Mouse (Mus musculus) Muller cell, postnatal 12 days (primary cell): Measurements from ENCODE around the gene Slc35c1.
"Not testable (repeated sequence)": the region's sequence is repeated elsewhere in the genome, so short reads cannot be mapped to it uniquely, and the experiment has no call there.

ENCODE experiments used
- DNase-seq: peaks from one replicate; pipeline ENCODE4 v3.0.0-alpha.2; 2015; ENCODE audit errors: inconsistent ontology term

The Slc35c1 gene

GRCm38 (mm10) chr2:92476580-92476979 is 16.2 kb upstream of the Slc35c1 start:
- not testable (repeated sequence) for DNase-seq

DNA sequence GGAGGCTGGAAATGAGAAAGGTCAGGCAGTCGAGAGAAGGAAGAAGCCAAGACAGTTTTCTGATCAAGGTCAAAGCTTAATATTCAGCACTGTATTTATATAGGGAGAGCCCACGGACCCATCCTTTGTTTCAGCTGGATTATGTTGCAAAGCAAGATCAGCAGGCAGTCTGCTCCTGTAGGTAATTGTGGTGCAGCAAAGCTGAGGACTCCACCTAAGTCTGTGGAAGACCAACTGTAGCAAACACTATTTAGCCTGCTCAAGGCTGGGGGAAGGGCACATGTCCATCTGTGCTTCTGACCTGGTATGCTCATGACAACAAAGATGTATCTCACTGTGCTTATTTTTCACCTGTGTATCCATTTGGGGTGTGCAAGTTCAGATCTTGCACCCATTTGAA is 15.4 kb upstream of the Slc35c1 start:
- DNase-seq = no peak

- DNase-seq = no peak
Observed at GRCm38 (mm10) chr2:92474920-92475319, 14.6 kb upstream of the Slc35c1 start.

DNA sequence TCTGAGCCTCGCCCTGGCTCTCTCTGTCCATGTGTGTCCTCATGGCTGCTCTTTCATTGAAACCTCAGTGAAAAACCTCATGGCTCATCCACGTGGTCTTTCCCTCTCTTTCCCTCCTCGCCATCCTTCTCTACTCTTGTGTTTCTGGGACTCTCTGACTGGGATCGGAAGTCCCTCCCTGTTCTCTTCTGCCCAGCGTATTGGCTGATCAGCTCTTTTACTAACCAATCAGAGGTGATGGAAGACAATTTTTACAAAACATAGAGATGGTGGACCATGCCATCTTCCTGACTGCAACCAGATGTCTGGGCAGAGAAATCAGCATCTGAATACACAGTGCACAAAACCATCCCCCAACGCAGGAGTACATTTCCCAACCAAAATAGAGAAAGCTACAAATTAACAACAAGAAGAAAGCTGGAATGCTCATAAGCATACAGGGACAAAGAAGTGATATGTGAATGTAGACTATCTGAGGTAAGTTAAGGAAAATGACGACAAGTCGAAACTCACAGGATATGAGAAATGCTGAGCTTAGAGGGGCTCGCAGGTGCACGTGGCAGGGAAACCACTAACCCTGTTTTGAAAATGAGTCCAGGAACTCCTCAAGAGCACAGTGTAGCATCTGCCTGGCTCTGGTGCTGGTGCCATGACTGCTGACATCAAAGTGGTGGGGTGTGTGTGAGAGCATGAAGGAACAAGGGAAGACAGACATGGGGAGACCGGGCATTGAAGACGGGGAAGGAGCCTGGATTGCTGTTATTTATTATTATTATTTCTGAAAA is 11.7 kb upstream of the Slc35c1 start:
- no peak for DNase-seq

- no peak for DNase-seq
Observed at GRCm38 (mm10) chr2:92464690-92465089, 4.4 kb upstream of the Slc35c1 start.

DNA sequence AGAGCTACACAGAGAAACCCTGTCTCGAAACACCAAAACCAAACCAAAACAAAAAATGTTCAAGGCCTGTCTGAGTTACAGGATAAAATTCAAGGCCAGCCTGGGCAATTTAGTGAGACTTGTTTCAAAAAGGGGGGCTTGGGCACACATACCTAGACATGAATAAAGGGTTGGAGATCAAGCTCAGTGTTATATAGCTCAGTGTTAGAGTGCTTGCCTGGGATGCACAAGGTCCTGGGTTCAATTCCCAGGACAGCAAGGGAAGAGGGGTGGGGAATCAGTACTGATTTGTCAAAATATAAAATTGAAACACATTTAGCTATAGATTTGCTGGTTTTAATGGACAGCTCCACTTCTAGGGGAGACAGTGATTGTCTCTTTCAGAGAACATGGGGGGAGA is 877 bp upstream of the Slc35c1 start:
- DNase-seq = no peak

GRCm38 (mm10) chr2:92459141-92459920 is 1.0 kb downstream of the Slc35c1 start:
- peak; percentile 82 for DNase-seq

- no peak for DNase-seq
Observed at GRCm38 (mm10) chr2:92458481-92458880, 1.9 kb downstream of the Slc35c1 start.

GRCm38 (mm10) chr2:92456970-92457530 is 3.3 kb downstream of the Slc35c1 start:
- no peak for DNase-seq

DNA sequence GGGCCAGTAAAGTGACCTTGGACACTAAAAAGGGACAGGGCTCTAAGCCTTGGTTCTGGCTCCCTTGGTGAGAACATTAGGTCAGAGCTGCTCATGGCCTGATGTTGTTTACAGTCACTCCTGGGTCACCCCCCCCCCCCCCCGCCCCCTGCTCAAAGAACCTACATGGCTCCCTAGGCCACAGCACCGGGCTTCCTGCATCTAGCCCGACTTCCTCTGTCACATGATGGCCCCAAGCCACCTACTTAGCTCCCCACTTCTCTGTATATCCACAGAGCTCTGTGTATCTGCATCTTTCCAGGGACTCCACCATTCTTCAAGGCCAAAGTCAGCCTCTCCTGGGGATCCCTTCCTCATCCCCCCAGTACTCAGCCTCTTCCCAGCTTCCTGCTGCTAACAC is 4.6 kb downstream of the Slc35c1 start:
- DNase-seq = no peak

GRCm38 (mm10) chr2:92454166-92454565 is 6.2 kb downstream of the Slc35c1 start:
- DNase-seq = no peak

DNA sequence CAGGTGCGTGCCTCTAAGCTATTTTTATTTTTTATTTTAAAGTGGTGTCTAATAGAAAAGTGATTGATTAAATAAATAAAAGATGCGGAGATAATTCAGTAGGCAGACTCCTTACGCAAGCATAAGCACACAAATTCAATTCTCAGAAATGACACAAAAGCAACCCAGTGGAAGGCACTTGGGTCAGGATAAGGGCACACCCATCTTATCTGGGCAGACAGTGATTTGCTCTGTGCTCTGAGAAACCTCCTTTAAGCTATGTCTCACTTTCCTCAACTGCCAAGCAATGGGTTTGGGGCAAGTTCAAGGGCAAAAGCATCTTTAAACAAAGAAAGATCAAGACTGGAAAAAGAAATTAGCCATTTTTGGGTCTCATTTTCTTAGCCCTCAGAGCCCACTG is 9.2 kb downstream of the Slc35c1 start:
- no peak for DNase-seq

DNA sequence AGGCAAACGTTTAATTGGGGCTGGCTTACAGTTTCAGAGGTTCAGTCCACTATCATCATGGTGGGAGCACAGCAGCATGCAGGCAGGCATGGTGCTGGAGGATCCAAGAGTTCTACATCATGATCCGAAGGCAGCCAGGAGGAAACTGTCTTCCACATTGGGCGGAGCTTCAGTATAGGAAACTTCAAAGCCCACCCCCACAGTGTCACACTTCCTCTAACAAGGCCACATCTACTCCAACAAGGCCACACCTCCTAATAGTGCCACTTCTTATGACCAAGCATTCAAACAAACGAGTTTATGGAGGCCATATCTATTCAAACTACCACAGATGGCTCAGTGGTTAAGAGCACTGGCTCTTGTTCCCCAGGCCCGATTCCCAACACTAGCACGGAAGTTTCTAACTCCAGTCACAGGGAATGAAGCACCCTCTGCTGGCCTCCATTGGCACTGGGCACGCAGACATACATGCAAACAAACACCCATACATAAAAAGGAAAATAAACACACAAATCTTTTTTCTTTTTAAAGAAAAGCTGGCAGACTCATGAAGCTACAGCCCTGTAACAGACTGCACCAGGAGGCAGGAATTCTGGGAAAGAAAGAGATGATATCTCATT is 13.1 kb downstream of the Slc35c1 start:
- no peak for DNase-seq

GRCm38 (mm10) chr2:92446656-92447055 is 13.7 kb downstream of the Slc35c1 start:
- DNase-seq = no peak

GRCm38 (mm10) chr2:92445890-92446289 is 14.4 kb downstream of the Slc35c1 start:
- no peak for DNase-seq

DNA sequence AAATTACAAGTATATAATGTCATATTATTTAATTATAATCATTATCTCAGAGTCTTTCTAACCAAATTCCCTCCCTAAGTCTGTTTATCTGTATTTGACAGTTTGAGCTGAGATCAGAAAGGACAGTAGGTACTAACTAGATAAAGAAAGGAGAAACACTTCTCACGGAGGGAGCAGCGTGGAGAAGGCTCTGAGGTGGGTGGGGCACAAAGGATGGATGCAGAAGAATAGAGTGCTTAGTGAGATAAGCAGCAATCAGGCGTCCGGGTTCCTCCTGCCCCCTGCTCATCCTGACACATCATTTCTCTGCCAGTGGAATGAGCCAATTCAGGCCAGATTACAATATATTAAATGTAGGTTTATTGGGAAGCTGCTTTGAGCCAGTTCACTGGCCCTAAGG is 16.0 kb downstream of the Slc35c1 start:
- DNase-seq = no peak

GRCm38 (mm10) chr2:92443313-92443712 is 17.0 kb downstream of the Slc35c1 start:
- DNase-seq = no peak

- no peak for DNase-seq
Observed at GRCm38 (mm10) chr2:92442419-92443001, 17.8 kb downstream of the Slc35c1 start.

- no peak for DNase-seq
Observed at GRCm38 (mm10) chr2:92440432-92440831, 19.9 kb downstream of the Slc35c1 start.

DNA sequence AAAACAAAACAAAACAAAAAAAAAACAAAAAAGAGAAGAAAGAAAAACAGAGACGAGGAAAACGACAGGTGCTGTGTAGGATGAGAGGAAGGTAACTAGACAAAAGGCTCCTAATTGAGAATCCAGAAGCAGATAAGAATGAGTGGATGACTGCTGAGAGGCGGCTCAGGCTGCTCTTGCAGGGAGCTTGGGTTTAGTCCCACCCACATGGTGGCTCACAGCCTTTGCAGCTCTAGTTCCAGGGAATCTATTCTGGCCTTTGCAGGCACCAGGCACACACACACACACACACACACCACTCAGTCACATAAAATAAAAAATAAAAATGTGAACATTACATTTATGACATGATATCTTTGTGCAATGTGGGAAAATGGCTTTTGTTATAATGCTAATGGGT is 21.8 kb downstream of the Slc35c1 start:
- DNase-seq = no peak

- DNase-seq = peak; percentile 70
Observed at GRCm38 (mm10) chr2:92437875-92438274, 22.5 kb downstream of the Slc35c1 start.

DNA sequence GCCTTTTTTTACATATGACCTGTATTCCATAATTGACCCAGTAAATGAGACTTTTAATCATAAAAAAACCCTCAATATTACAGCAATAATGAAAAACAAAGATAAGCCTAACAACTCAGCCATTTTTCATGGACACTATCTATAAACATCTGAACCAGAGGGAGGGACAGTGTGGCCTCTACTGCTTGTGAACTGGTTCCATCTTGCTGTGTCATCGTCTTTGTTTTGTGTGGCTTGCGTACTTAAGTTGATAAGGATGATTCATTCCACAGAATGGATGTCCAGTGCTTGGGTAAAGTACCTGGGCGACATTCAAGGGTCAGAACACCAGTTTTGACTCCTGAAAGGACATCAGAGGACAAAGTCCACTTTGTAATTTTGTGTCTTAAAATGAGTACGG is 23.0 kb downstream of the Slc35c1 start:
- DNase-seq = no peak
